Mouse (Mus musculus) midbrain, embryonic 10.5 days (tissue): Measurements from ENCODE around the gene Creld2. TPM values are rescaled to one million over a fixed set of nuclear protein-coding genes. Genes with fewer than 3 reads are reported as not detected.

ENCODE experiments used
- DNase-seq: peaks from one replicate; pipeline ENCODE4 v3.0.0-alpha.2; 2017; ENCODE audit warnings: low spot score
- H3K27ac ChIP-seq: fragments of 300-500 bp; sonication (generic); replicated peaks from 2 replicates; pipeline ENCODE4 v1.5.1; 2016; ENCODE audit warnings: mild to moderate bottlenecking
- H3K27me3 ChIP-seq: fragments of 300-500 bp; sonication (generic); 2 replicates; pipeline ENCODE4 v1.6.1; 2016; ENCODE audit warnings: low read depth, mild to moderate bottlenecking; ENCODE audit not compliant: poor library complexity, severe bottlenecking
- H3K36me3 ChIP-seq: fragments of 300-500 bp; sonication (generic); 2 replicates; pipeline ENCODE4 v1.6.1; 2016; ENCODE audit warnings: mild to moderate bottlenecking, moderate library complexity
- H3K4me1 ChIP-seq: fragments of 300-500 bp; sonication (generic); 2 replicates; pipeline ENCODE4 v1.6.1; 2016
- H3K4me3 ChIP-seq: fragments of 300-500 bp; sonication (generic); 2 replicates; pipeline ENCODE4 v1.5.1; 2016; ENCODE audit warnings: mild to moderate bottlenecking, moderate library complexity
- H3K9me3 ChIP-seq: fragments of 300-500 bp; sonication (generic); replicated peaks from 2 replicates; pipeline ENCODE4 v1.6.1; 2016; ENCODE audit warnings: mild to moderate bottlenecking
- WGBS: fragments of 180-500 bp; shearing (Covaris S2); methylation state at CpG from one replicate; pipeline ENCODE4 v1.1.7; 2016; 5-methylcytosine and 5-hydroxymethylcytosine counted together
- polyA plus RNA-seq: library from polyadenylated mRNA; unstranded; fragments of >200 nt; fragmentation: Nextera tagmentation; extraction: Ambion mirVana; gene quantifications from 2 replicates; pipeline ENCODE4 v1.2.1, GENCODE M21; 2016

Creld2 gene
- polyA plus RNA-seq, 1 experiment from 2014 or later = 110 TPM

DNA sequence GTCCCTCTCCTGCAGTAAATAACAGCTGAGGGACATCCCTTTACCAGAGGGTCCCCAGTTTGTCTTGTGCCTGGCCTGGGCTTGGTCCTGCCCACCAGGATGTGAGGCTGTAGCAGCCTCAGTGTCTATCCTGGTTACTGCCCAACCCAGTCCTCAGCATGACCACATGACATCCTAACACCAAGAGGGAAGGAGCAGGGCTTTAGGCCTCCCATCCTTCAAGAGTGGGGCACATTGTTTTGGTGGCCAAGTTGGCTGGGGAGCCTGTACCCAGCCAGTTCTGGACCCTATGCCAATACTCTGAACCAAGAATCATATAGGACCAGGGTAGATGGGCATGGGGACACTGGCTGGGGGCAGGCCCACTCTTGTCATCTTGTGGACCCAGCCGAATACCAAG is 29.2 kb downstream of the Creld2 start:
- no peak overlapping the region for H3K27ac ChIP-seq
- no peak for DNase-seq
- WGBS = 96% methylated on average over 1 of the region's 1 CpGs
- H3K9me3 ChIP-seq = no peaks in the 10 kb centered on the region
- H3K27me3 ChIP-seq = no peaks in the 10 kb centered on the region
- H3K4me3 ChIP-seq = no peak overlapping the region
- H3K4me1 ChIP-seq = peaks cover 11% of the 10 kb centered on the region
- H3K36me3 ChIP-seq = no peaks in the 10 kb centered on the region

- Histone ChIP-seq H3K36me3 (no peaks in the 10 kb centered on the region), H3K27ac (no peak overlapping the region), H3K27me3 (no peaks in the 10 kb centered on the region), H3K9me3 (no peaks in the 10 kb centered on the region), H3K4me1 (peaks cover 17% of the 10 kb centered on the region), H3K4me3 (no peak overlapping the region)
- 96% methylated on average over 2 of the region's 2 CpGs for WGBS
- no peak for DNase-seq
Observed at GRCm38 (mm10) chr15:88849621-88850020, 30.2 kb downstream of the Creld2 start.

DNA sequence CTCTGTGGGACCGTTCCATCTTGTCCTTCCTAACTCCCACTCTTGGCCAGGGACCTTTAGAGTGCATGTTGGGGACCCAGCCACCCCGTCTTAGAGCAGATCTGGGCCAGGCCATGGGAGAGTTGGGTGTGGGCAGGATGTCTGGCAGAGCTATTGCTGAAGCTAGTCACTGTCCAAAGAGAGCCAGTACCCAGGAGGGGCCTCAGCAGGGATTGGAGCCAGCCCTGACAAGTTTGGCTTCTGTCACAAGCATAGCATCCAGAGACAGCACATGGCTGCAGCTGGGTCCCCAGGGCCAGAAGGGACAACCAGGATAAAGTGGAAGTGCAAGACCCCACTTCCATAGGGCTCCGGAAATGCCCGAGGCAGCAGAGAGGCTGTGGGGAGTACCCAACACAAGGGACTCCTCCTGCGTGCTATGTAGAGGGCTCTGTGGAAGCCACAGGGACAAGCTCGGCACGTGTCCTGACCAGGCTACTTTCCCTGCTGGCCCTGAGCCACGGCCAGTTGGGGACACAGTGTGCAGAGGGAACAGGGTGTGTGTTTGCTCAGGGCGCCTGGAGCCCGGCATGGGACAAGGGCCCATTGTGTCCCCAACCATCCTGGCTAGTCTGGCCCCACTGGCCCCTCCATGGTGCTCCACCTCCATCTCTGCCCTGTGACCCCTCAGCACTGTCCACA is 30.8 kb downstream of the Creld2 start:
- no peak overlapping the region for H3K27ac ChIP-seq
- H3K4me3 ChIP-seq = no peak overlapping the region
- H3K9me3 ChIP-seq = no peaks in the 10 kb centered on the region
- no peak for DNase-seq
- H3K36me3 ChIP-seq = no peaks in the 10 kb centered on the region
- 76% methylated on average over 10 of the region's 10 CpGs for WGBS
- H3K27me3 ChIP-seq = no peaks in the 10 kb centered on the region
- peaks cover 24% of the 10 kb centered on the region for H3K4me1 ChIP-seq

GRCm38 (mm10) chr15:88851076-88851475 is 31.6 kb downstream of the Creld2 start:
- H3K27ac ChIP-seq = peak overlapping the region; percentile 33; the same call in 1 of the 2 replicates
- H3K27me3 ChIP-seq = no peaks in the 10 kb centered on the region
- peaks cover 30% of the 10 kb centered on the region for H3K4me1 ChIP-seq
- WGBS = 63% methylated on average over 3 of the region's 3 CpGs
- no peak for DNase-seq
- H3K9me3 ChIP-seq = no peaks in the 10 kb centered on the region
- no peak overlapping the region for H3K4me3 ChIP-seq
- H3K36me3 ChIP-seq = no peaks in the 10 kb centered on the region

- WGBS = 83% methylated on average over 10 of the region's 10 CpGs
- no peak overlapping the region for H3K27ac ChIP-seq
- no peak overlapping the region for H3K4me3 ChIP-seq
- H3K27me3 ChIP-seq = no peaks in the 10 kb centered on the region
- H3K9me3 ChIP-seq = no peaks in the 10 kb centered on the region
- DNase-seq = no peak
- H3K36me3 ChIP-seq = no peaks in the 10 kb centered on the region
- H3K4me1 ChIP-seq = peaks cover 30% of the 10 kb centered on the region
Observed at GRCm38 (mm10) chr15:88851507-88852149, 32.2 kb downstream of the Creld2 start.

GRCm38 (mm10) chr15:88853106-88853505 is 33.7 kb downstream of the Creld2 start:
- peaks cover 30% of the 10 kb centered on the region for H3K4me1 ChIP-seq
- no peak overlapping the region for H3K27ac ChIP-seq
- H3K27me3 ChIP-seq = no peaks in the 10 kb centered on the region
- no peaks in the 10 kb centered on the region for H3K36me3 ChIP-seq
- no peak overlapping the region for H3K4me3 ChIP-seq
- DNase-seq = no peak
- 89% methylated on average over 9 of the region's 9 CpGs for WGBS
- no peaks in the 10 kb centered on the region for H3K9me3 ChIP-seq

DNA sequence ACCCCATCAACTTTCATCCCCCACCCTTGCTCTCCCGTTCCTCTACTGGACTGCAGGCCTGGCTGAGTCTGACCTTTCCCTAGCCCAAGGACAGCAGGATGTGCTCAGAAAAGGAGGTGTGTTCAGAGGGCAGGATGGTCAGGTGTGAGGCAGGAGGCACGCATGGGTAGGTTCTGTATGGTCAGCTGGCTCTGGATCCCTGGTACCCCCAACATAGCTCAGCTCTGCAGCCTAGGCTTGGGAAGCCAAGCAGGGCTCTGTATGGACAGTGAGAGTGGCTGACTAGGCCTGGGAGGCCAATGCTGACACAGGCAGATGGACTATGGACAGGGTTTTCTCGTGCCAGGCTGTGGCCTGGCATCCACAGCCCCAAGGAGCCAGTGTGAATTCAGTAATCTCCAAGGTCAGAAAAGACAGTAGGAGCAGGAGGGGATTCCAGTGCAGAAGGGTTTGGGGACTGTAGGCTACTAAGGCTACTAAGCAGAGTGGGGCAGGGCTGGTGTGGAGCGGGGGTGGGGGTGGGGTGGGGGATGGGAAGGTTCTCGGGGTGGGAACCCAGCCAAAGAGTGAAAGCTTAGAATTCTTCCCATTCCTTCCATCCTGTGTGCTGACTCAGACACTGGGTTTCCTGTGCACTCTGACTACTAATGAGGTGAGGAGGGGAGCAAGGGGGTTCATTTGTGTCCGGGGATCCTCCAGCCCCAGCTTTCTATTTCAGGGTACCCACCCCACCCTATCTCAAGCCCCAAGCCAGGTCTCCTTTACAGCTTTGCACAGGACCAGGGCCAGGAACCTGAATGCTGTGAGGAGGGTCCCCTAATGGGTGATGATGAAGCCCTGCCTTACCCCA is 34.9 kb downstream of the Creld2 start:
- WGBS = 74% methylated on average over 6 of the region's 6 CpGs

GRCm38 (mm10) chr15:88854969-88855830 is 35.8 kb downstream of the Creld2 start:
- no peak for DNase-seq
- H3K27me3 ChIP-seq = no peaks in the 10 kb centered on the region
- 73% methylated on average over 15 of the region's 15 CpGs for WGBS
- H3K9me3 ChIP-seq = no peaks in the 10 kb centered on the region
- H3K4me3 ChIP-seq = no peak overlapping the region
- H3K27ac ChIP-seq = no peak overlapping the region
- peaks cover 31% of the 10 kb centered on the region for H3K4me1 ChIP-seq
- H3K36me3 ChIP-seq = no peaks in the 10 kb centered on the region

More for the DNA sequence above, 34.9 kb downstream of the Creld2 start:
- Histone ChIP-seq H3K27ac (no peak overlapping the region), H3K4me1 (peaks cover 33% of the 10 kb centered on the region), H3K4me3 (no peak overlapping the region), H3K9me3 (no peaks in the 10 kb centered on the region), H3K36me3 (no peaks in the 10 kb centered on the region), H3K27me3 (no peaks in the 10 kb centered on the region)
- no peak for DNase-seq

- no peak overlapping the region for H3K27ac ChIP-seq
Observed at GRCm38 (mm10) chr15:88855896-88856417, 36.5 kb downstream of the Creld2 start.

DNA sequence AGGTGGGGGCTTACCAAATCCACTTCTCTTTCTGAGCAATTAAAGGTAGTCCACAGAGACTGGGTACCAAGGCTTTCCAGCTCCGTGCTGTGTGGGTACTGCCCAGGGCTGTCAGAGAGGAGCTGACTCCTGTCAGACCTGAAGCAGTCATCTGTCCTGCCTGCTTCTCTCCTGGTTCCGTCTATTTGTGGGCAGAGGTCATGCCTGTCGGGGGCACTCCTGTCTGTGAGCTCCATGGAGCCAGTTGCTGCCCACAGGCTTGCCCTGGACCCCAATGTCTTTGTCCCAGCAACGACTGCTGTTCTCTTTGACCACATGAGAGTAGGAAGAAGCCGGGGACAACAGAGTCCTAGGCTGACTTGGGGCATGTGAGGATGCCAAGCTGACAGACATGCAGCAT is 37.2 kb downstream of the Creld2 start:
- H3K27me3 ChIP-seq = peaks cover 9% of the 10 kb centered on the region
- peaks cover 28% of the 10 kb centered on the region for H3K4me1 ChIP-seq
- no peak overlapping the region for H3K4me3 ChIP-seq
- H3K27ac ChIP-seq = no peak overlapping the region; the same call in 1 of the 2 replicates
- no peaks in the 10 kb centered on the region for H3K36me3 ChIP-seq
- DNase-seq = no peak
- 83% methylated on average over 5 of the region's 5 CpGs for WGBS
- H3K9me3 ChIP-seq = no peaks in the 10 kb centered on the region

More at GRCm38 (mm10) chr15:88855896-88856417, 36.5 kb downstream of the Creld2 start:
- Histone ChIP-seq H3K9me3 (no peaks in the 10 kb centered on the region), H3K36me3 (no peaks in the 10 kb centered on the region), H3K4me3 (no peak overlapping the region), H3K4me1 (peaks cover 24% of the 10 kb centered on the region), H3K27me3 (peaks cover 5% of the 10 kb centered on the region)
- no peak for DNase-seq
- WGBS = 76% methylated on average over 6 of the region's 6 CpGs

DNA sequence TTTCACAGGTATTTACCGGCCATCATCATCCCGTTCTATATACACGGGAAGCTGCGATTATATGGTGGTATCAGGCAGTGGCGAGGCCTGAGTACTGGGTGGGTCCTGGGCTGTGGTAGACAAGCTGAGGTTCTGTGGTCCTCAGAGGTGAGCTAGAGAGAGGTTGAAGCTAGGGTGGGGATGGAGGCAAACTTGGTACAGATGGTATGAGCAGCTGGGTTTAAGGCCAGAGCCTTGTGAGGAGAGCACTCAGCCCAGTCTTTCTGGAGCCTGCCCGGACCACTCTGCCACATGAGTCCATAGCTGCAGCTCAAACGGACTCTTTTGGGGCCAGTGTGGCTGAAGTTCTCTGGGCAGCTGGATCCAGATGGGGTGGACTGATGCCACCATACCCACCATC is 37.9 kb downstream of the Creld2 start:
- H3K27me3 ChIP-seq = peaks cover 9% of the 10 kb centered on the region
- DNase-seq = no peak
- H3K4me3 ChIP-seq = no peak overlapping the region
- WGBS = 94% methylated on average over 7 of the region's 7 CpGs
- no peaks in the 10 kb centered on the region for H3K9me3 ChIP-seq
- peaks cover 32% of the 10 kb centered on the region for H3K4me1 ChIP-seq
- no peak overlapping the region for H3K27ac ChIP-seq
- H3K36me3 ChIP-seq = no peaks in the 10 kb centered on the region

DNA sequence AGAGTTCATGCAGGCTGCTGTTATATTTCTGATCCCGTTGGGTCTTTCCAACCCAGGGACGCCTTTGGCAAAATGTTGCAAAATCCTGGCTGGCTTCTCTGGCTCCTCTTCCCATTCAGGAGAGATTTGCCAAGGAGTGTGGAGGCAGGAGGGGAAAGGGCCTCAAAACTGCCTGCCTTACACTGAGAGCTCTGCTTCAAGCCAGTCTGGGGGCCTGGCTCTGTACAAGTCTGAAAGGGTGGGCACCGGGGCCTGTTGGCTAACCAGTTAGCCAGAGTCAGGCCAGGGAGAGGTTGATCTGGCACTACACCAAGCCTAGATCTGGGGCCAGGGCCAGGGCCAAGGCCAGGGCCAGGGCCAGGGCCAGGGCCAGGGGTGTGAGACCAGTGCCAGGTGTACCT is 38.7 kb downstream of the Creld2 start:
- DNase-seq = no peak
- H3K27ac ChIP-seq = peak overlapping the region; percentile 52; the same call in 1 of the 2 replicates
- no peaks in the 10 kb centered on the region for H3K36me3 ChIP-seq
- no peaks in the 10 kb centered on the region for H3K9me3 ChIP-seq
- peaks cover 40% of the 10 kb centered on the region for H3K4me1 ChIP-seq
- no peak overlapping the region for H3K4me3 ChIP-seq
- peaks cover 9% of the 10 kb centered on the region for H3K27me3 ChIP-seq
- 96% methylated on average over 3 of the region's 3 CpGs for WGBS
